Mouse (Mus musculus) olfactory bulb, adult 2 months (tissue): ENCODE results near the gene Nudt2. TPM values are rescaled to one million over a fixed set of nuclear protein-coding genes. Genes with fewer than 3 reads are reported as not detected.

Experiments used
- H3K27ac ChIP-seq: fragments of 200-500 bp; 2 replicates; pipeline ENCODE4 v1.5.1; 2012; ENCODE audit warnings: low read depth, low read length; ENCODE audit not compliant: insufficient read depth
- H3K4me1 ChIP-seq: fragments of 200-500 bp; 2 replicates; pipeline ENCODE4 v1.6.1; 2012; ENCODE audit warnings: low read length; ENCODE audit not compliant: control insufficient read depth, insufficient read depth
- H3K4me3 ChIP-seq: fragments of 200-500 bp; 2 replicates; pipeline ENCODE4 v1.5.1; 2012; ENCODE audit warnings: mild to moderate bottlenecking, low read depth, low read length, moderate library complexity; ENCODE audit not compliant: insufficient read depth
- CTCF ChIP-seq: fragments of 200-500 bp; IDR thresholded peaks from 2 replicates; pipeline ENCODE4 v1.5.1; 2012; ENCODE audit warnings: low read depth, mild to moderate bottlenecking, low read length, moderate library complexity; ENCODE audit not compliant: insufficient read depth
- POLR2A ChIP-seq: fragments of 200-500 bp; IDR thresholded peaks from 2 replicates; pipeline ENCODE4 v1.6.1; 2012; ENCODE audit warnings: mild to moderate bottlenecking, low read depth, low read length, moderate library complexity; ENCODE audit not compliant: insufficient read depth
- WGBS: fragments of 180-500 bp; shearing (Covaris S2); methylation state at CpG from one replicate; pipeline ENCODE4 v1.1.7; 2018; 5-methylcytosine and 5-hydroxymethylcytosine counted together
- polyA plus RNA-seq: library from polyadenylated mRNA; stranded (reverse); fragments of >200 nt; gene quantifications from 2 replicates; pipeline ENCODE4 v1.2.4, GENCODE M21; 2012; ENCODE audit warnings: low replicate concordance; ENCODE audit not compliant: missing spikeins, insufficient read depth, insufficient read length

The Nudt2 gene
- polyA plus RNA-seq, 1 experiment, result not detected

- no peak overlapping the region for H3K4me3 ChIP-seq
- WGBS, result 72% methylated on average over 8 of the region's 8 CpGs
- no peak overlapping the region for H3K27ac ChIP-seq
- TF ChIP-seq CTCF, result no peak
- TF ChIP-seq POLR2A, result no peak
- H3K4me1 ChIP-seq, result peaks cover 22% of the 10 kb centered on the region
These were observed 34.7 kb downstream of the Nudt2 start for GRCm38 (mm10) chr4:41499619-41500018.

GRCm38 (mm10) chr4:41500787-41501186 lies 35.8 kb downstream of the Nudt2 start:
- TF ChIP-seq POLR2A, result no peak
- no peak overlapping the region for H3K4me3 ChIP-seq
- H3K27ac ChIP-seq, result no peak overlapping the region
- 88% methylated on average over 4 of the region's 4 CpGs for WGBS
- peaks cover 22% of the 10 kb centered on the region for H3K4me1 ChIP-seq

- TF ChIP-seq POLR2A (no peak), CTCF (no peak)
- 28% methylated on average over 20 of the region's 20 CpGs for WGBS
- no peak overlapping the region for H3K27ac ChIP-seq
- H3K4me3 ChIP-seq, result peak overlapping the region; percentile 51
- peaks cover 34% of the 10 kb centered on the region for H3K4me1 ChIP-seq
These were observed 37.4 kb downstream of the Nudt2 start for GRCm38 (mm10) chr4:41502171-41502940.

GRCm38 (mm10) chr4:41502986-41503412 lies 38.0 kb downstream of the Nudt2 start, which contains the start of gene AI464131:
AI464131 (minus strand) TSS chr4:41503076.
- peaks cover 31% of the 10 kb centered on the region for H3K4me1 ChIP-seq
- H3K4me3 ChIP-seq, result peak within 1 kb of the TSS; percentile 51
- WGBS, result 1% methylated on average over 18 of the region's 18 CpGs
- no peak for TF ChIP-seq POLR2A
- no peak for TF ChIP-seq CTCF
- no peak within 1 kb of the TSS for H3K27ac ChIP-seq

- H3K27ac ChIP-seq, result no peak overlapping the region
- peaks cover 24% of the 10 kb centered on the region for H3K4me1 ChIP-seq
- WGBS, result 77% methylated on average over 5 of the region's 5 CpGs
- TF ChIP-seq POLR2A, result no peak
- TF ChIP-seq CTCF, result no peak
- H3K4me3 ChIP-seq, result no peak overlapping the region
These were observed 39.4 kb downstream of the Nudt2 start for GRCm38 (mm10) chr4:41504325-41504724.

GRCm38 (mm10) chr4:41505131-41505551 lies 40.2 kb downstream of the Nudt2 start:
- H3K27ac ChIP-seq, result no peak overlapping the region
- TF ChIP-seq POLR2A (no peak), CTCF (0 out of 2 replicates have a peak, but pooled peaks have one; percentile 9)
- WGBS, result 72% methylated on average over 11 of the region's 11 CpGs
- H3K4me3 ChIP-seq, result no peak overlapping the region
- peaks cover 24% of the 10 kb centered on the region for H3K4me1 ChIP-seq

- peaks cover 24% of the 10 kb centered on the region for H3K4me1 ChIP-seq
- TF ChIP-seq CTCF (peak; percentile 60; the same call in 1 of the 2 replicates), POLR2A (no peak)
- WGBS, result 21% methylated on average over 13 of the region's 13 CpGs
- H3K4me3 ChIP-seq, result no peak overlapping the region
- H3K27ac ChIP-seq, result no peak overlapping the region
These were observed 41.2 kb downstream of the Nudt2 start for GRCm38 (mm10) chr4:41506156-41506555.

- 0 out of 2 replicates have a peak overlapping the region, but pooled peaks have one; percentile 21 for H3K27ac ChIP-seq
These were observed 42.0 kb downstream of the Nudt2 start for GRCm38 (mm10) chr4:41506906-41507305.

GRCm38 (mm10) chr4:41507326-41507924 lies 42.5 kb downstream of the Nudt2 start:
- 14% methylated on average over 22 of the region's 22 CpGs for WGBS
- TF ChIP-seq POLR2A (no peak), CTCF (no peak)
- Histone ChIP-seq H3K4me3 (peak overlapping the region; percentile 57), H3K4me1 (peaks cover 20% of the 10 kb centered on the region), H3K27ac (0 out of 2 replicates have a peak overlapping the region, but pooled peaks have one; percentile 21)

More at GRCm38 (mm10) chr4:41506906-41507305, 42.0 kb downstream of the Nudt2 start:
- H3K4me1 ChIP-seq, result peaks cover 24% of the 10 kb centered on the region
- WGBS, result under 1% methylated on average over 29 of the region's 29 CpGs
- TF ChIP-seq POLR2A (peak; percentile 71), CTCF (no peak)
- peak overlapping the region; percentile 57 for H3K4me3 ChIP-seq

- Histone ChIP-seq H3K4me3 (no peak overlapping the region), H3K4me1 (peaks cover 17% of the 10 kb centered on the region), H3K27ac (no peak overlapping the region)
- no peak for TF ChIP-seq CTCF
- TF ChIP-seq POLR2A, result no peak
- WGBS, result 75% methylated on average over 7 of the region's 7 CpGs
These were observed 43.0 kb downstream of the Nudt2 start for GRCm38 (mm10) chr4:41507998-41508397.
